Mouse (Mus musculus) liver, embryonic 14.5 days (tissue): ENCODE measurements around the gene Olfr1058. TPM values are rescaled to one million over a fixed set of nuclear protein-coding genes. Genes with fewer than 3 reads are reported as not detected.
"Not testable (repeated sequence)": the region's sequence is repeated elsewhere in the genome, so short reads cannot be mapped to it uniquely, and the experiment has no call there.

Source experiments
- ATAC-seq: fragments of 200-750 bp; cut with Nextera tagmentation; 2 replicates; pipeline ENCODE4 v1.8.0; 2017; ENCODE audit warnings: moderate number of reproducible peaks, mild to moderate bottlenecking, moderate library complexity; ENCODE audit not compliant: insufficient read depth
- DNase-seq, 3 experiments: peaks; one replicate each; pipeline ENCODE4 v3.0.0-alpha.2; 2012 to 2013; ENCODE audit warnings: low read depth in 3 of 3, low spot score in 3 of 3
- H3K27ac ChIP-seq: fragments of 300-500 bp; sonication (generic); 2 replicates; pipeline ENCODE4 v1.5.1; 2014; ENCODE audit warnings: moderate library complexity, mild to moderate bottlenecking, control low read depth, inconsistent platforms
- H3K27me3 ChIP-seq: fragments of 300-500 bp; sonication (generic); 2 replicates; pipeline ENCODE4 v1.6.1; 2014; ENCODE audit warnings: mild to moderate bottlenecking, low read length, moderate library complexity; ENCODE audit not compliant: control insufficient read depth, insufficient read depth
- H3K36me3 ChIP-seq: fragments of 300-500 bp; sonication (generic); replicated peaks from 2 replicates; pipeline ENCODE4 v1.6.1; 2014; ENCODE audit warnings: low read depth; ENCODE audit not compliant: control insufficient read depth, insufficient read depth
- H3K4me1 ChIP-seq, 2 experiments: fragments of 200-500 bp in 1 of 2; fragments of 300-500 bp in 1 of 2; sonication (generic) in 1 of 2; replicated peaks; 2 replicates each; pipeline ENCODE4 v1.6.1; 2012 to 2014; ENCODE audit warnings: antibody characterized with exemption in 1 of 2, inconsistent platforms in 1 of 2, low read length in 1 of 2; ENCODE audit not compliant: control insufficient read depth in 2 of 2, insufficient read depth in 2 of 2
- H3K4me2 ChIP-seq: fragments of 300-500 bp; sonication (generic); 2 replicates; pipeline ENCODE4 v1.6.1; 2014; ENCODE audit warnings: low read depth, mild to moderate bottlenecking, control low read depth, moderate library complexity
- H3K4me3 ChIP-seq, 2 experiments: fragments of 200-500 bp in 1 of 2; fragments of 300-500 bp in 1 of 2; sonication (generic) in 1 of 2; 2 replicates each; pipeline ENCODE4 v1.5.1; 2012 to 2014; ENCODE audit warnings: low read depth in 2 of 2, low read length in 2 of 2, mild to moderate bottlenecking in 2 of 2, control low read depth in 1 of 2, inconsistent platforms in 1 of 2, moderate library complexity in 1 of 2; ENCODE audit not compliant: insufficient read depth in 1 of 2
- H3K9ac ChIP-seq: fragments of 300-500 bp; sonication (generic); replicated peaks from 2 replicates; pipeline ENCODE4 v1.6.1; 2014; ENCODE audit warnings: mild to moderate bottlenecking, control low read depth, moderate library complexity
- H3K9me3 ChIP-seq: fragments of 300-500 bp; sonication (generic); 2 replicates; pipeline ENCODE4 v1.6.1; 2016; ENCODE audit warnings: low read length, mixed read lengths; ENCODE audit not compliant: control insufficient read depth
- CTCF ChIP-seq: IDR thresholded peaks from 2 replicates; pipeline ENCODE4 v1.5.1; 2016; ENCODE audit warnings: antibody characterized with exemption, low read depth, control low read depth
- EP300 ChIP-seq: IDR thresholded peaks from 2 replicates; pipeline ENCODE4 v1.6.1; 2016; ENCODE audit warnings: antibody characterized with exemption, low read depth
- WGBS: fragments of 180-500 bp; shearing (Covaris S2); extraction: QIAGEN DNeasy Blood & Tissue Kit; methylation state at CpG from one replicate; pipeline ENCODE4 v1.1.7; 2014; ENCODE audit not compliant: insufficient replicate concordance; 5-methylcytosine and 5-hydroxymethylcytosine counted together
- polyA plus RNA-seq, 2 experiments: library from polyadenylated mRNA; depleted of rRNA in 1 of 2; stranded (reverse) in 1 of 2; unstranded in 1 of 2; fragments of >200 nt; fragmentation: Nextera tagmentation in 1 of 2; extraction: Ambion mirVana in 1 of 2; gene quantifications; 2 replicates each; pipeline versions ENCODE4 v1.2.1 to v1.2.3; 2012 to 2014

The Olfr1058 gene
- polyA plus RNA-seq (2012; rRNA removed), result not detected in 2 replicates
- not detected in 2 replicates for polyA plus RNA-seq (2014; fragmentation: Nextera tagmentation; extraction: Ambion mirVana)

GRCm38 (mm10) chr2:86388461-86388860 is at the start of gene Olfr1058:
Olfr1058 (minus strand) TSS chr2:86388561.
- DNase-seq, H3K4me1 ChIP-seq, H3K27ac ChIP-seq, H3K36me3 ChIP-seq, ATAC-seq, H3K27me3 ChIP-seq, H3K9ac ChIP-seq, H3K9me3 ChIP-seq, H3K4me3 ChIP-seq, H3K4me2 ChIP-seq: not testable (repeated sequence)

GRCm38 (mm10) chr2:86428511-86428910 is 40.1 kb upstream of the Olfr1058 start:
- H3K4me1 ChIP-seq, H3K27ac ChIP-seq, H3K4me3 ChIP-seq, H3K27me3 ChIP-seq, H3K4me2 ChIP-seq, H3K9me3 ChIP-seq, H3K36me3 ChIP-seq, ATAC-seq, H3K9ac ChIP-seq, DNase-seq: not testable (repeated sequence)
- WGBS, result 50% methylated on average over 8 of the region's 8 CpGs

- not testable (repeated sequence) for DNase-seq, H3K9me3 ChIP-seq, H3K9ac ChIP-seq, H3K4me2 ChIP-seq, H3K4me1 ChIP-seq, H3K27ac ChIP-seq, ATAC-seq, H3K27me3 ChIP-seq, H3K36me3 ChIP-seq, H3K4me3 ChIP-seq
These were observed 38.3 kb upstream of the Olfr1058 start, which contains the start of gene Olfr1062 for GRCm38 (mm10) chr2:86426649-86427048. Olfr1062 (minus strand) TSS chr2:86426749.

- Histone ChIP-seq H3K36me3 (no peaks in the 10 kb centered on the region), H3K9ac (no peak within 1 kb of the TSS), H3K9me3 (no peaks in the 10 kb centered on the region), H3K27me3 (no peaks in the 10 kb centered on the region), H3K4me3 (no peak within 1 kb of the TSS), H3K4me2 (no peak within 1 kb of the TSS), H3K27ac (no peak within 1 kb of the TSS), H3K4me1 (no peaks in the 10 kb centered on the region)
- 63% methylated on average over 1 of the region's 1 CpGs for WGBS
- no peak for DNase-seq
- no peak for ATAC-seq
- no peak for TF ChIP-seq EP300
- no peak for TF ChIP-seq CTCF
These were observed 25.6 kb upstream of the Olfr1058 start, which contains the start of gene Olfr1061 for GRCm38 (mm10) chr2:86413950-86414349. Olfr1061 (minus strand) TSS chr2:86414050.

- Histone ChIP-seq H3K36me3 (no peaks in the 10 kb centered on the region), H3K9me3 (no peaks in the 10 kb centered on the region), H3K27ac (no peak overlapping the region), H3K9ac (no peak overlapping the region), H3K4me1 (no peaks in the 10 kb centered on the region), H3K4me3 (no peak overlapping the region), H3K27me3 (no peaks in the 10 kb centered on the region), H3K4me2 (no peak overlapping the region)
- ATAC-seq (no peak), DNase-seq (no peak)
- WGBS, result 45% methylated on average over 2 of the region's 2 CpGs
- TF ChIP-seq CTCF, result no peak
- no peak for TF ChIP-seq EP300
These were observed 6.8 kb upstream of the Olfr1058 start for GRCm38 (mm10) chr2:86395114-86395513.

GRCm38 (mm10) chr2:86378293-86378692 is 10.1 kb downstream of the Olfr1058 start, which contains the start of gene Olfr1057:
Olfr1057 (minus strand) TSS chr2:86378393.
- Histone ChIP-seq H3K4me1 (no peaks in the 10 kb centered on the region), H3K27ac (no peak within 1 kb of the TSS), H3K4me2 (no peak within 1 kb of the TSS), H3K9me3 (no peaks in the 10 kb centered on the region), H3K9ac (no peak within 1 kb of the TSS), H3K27me3 (no peaks in the 10 kb centered on the region), H3K36me3 (no peaks in the 10 kb centered on the region), H3K4me3 (no peak within 1 kb of the TSS)
- TF ChIP-seq CTCF (no peak), EP300 (no peak)
- ATAC-seq (no peak), DNase-seq (no peak)

GRCm38 (mm10) chr2:86366342-86366741 is 22.0 kb downstream of the Olfr1058 start:
- no CpG with 5 or more reads among the region's 6 CpGs for WGBS
- H3K27ac ChIP-seq, H3K9me3 ChIP-seq, H3K4me1 ChIP-seq, ATAC-seq, H3K36me3 ChIP-seq, H3K27me3 ChIP-seq, DNase-seq, H3K4me3 ChIP-seq, H3K4me2 ChIP-seq, H3K9ac ChIP-seq: not testable (repeated sequence)
